Mouse (Mus musculus): ENCODE data around the gene Krtap4-2. TPM values are rescaled to one million over a fixed set of nuclear protein-coding genes. Genes with fewer than 3 reads are reported as not detected.

Gene Krtap4-2
- polyA plus RNA-seq, 1 experiment from 2014 or later = not detected

Other genes with a start within 250 kb of the Krtap4-2 start
- gene Krt10, start 245.7 kb downstream of the Krtap4-2 start, polyA plus RNA-seq (2015; fragmentation: Nextera tagmentation; extraction: Ambion mirVana) = 31.6 and 36.1 TPM in 2 replicates
- 0.22 and 0.23 TPM in 2 replicates for gene Krt12, start 212.8 kb downstream of the Krtap4-2 start, polyA plus RNA-seq (2015; fragmentation: Nextera tagmentation; extraction: Ambion mirVana)
- gene Krt20, start 196.9 kb downstream of the Krtap4-2 start, polyA plus RNA-seq (2015; fragmentation: Nextera tagmentation; extraction: Ambion mirVana) = not detected in 2 replicates
- gene Krt23, start 141.9 kb downstream of the Krtap4-2 start, polyA plus RNA-seq (2015; fragmentation: Nextera tagmentation; extraction: Ambion mirVana) = 0.10 TPM in 1 of 2 replicates, not detected in the other
- not detected in 2 replicates for gene Krt39, start 113.7 kb downstream of the Krtap4-2 start, polyA plus RNA-seq (2015; fragmentation: Nextera tagmentation; extraction: Ambion mirVana)
- not detected in 2 replicates for gene Krt40, start 91.9 kb downstream of the Krtap4-2 start, polyA plus RNA-seq (2015; fragmentation: Nextera tagmentation; extraction: Ambion mirVana)
- not detected in 2 replicates for gene Krtap3-3, start 84.2 kb downstream of the Krtap4-2 start, polyA plus RNA-seq (2015; fragmentation: Nextera tagmentation; extraction: Ambion mirVana)
- gene Krtap3-2, start 78.2 kb downstream of the Krtap4-2 start, polyA plus RNA-seq (2015; fragmentation: Nextera tagmentation; extraction: Ambion mirVana) = not detected in 2 replicates
- gene Gm11939, start 75.6 kb downstream of the Krtap4-2 start, polyA plus RNA-seq (2015; fragmentation: Nextera tagmentation; extraction: Ambion mirVana) = not detected in 2 replicates
- not detected in 2 replicates for gene Krtap3-1, start 68.5 kb downstream of the Krtap4-2 start, polyA plus RNA-seq (2015; fragmentation: Nextera tagmentation; extraction: Ambion mirVana)
- gene Krtap1-5, start 54.1 kb downstream of the Krtap4-2 start, polyA plus RNA-seq (2015; fragmentation: Nextera tagmentation; extraction: Ambion mirVana) = not detected in 2 replicates
- not detected in 2 replicates for gene Krtap1-4, start 51.4 kb downstream of the Krtap4-2 start, polyA plus RNA-seq (2015; fragmentation: Nextera tagmentation; extraction: Ambion mirVana)
- gene Krtap1-3, start 43.7 kb downstream of the Krtap4-2 start, polyA plus RNA-seq (2015; fragmentation: Nextera tagmentation; extraction: Ambion mirVana) = not detected in 2 replicates
- gene Krtap9-3, start 37.0 kb downstream of the Krtap4-2 start, polyA plus RNA-seq (2015; fragmentation: Nextera tagmentation; extraction: Ambion mirVana) = not detected in 2 replicates
- not detected in 2 replicates for gene Gm11938, start 31.8 kb downstream of the Krtap4-2 start, polyA plus RNA-seq (2015; fragmentation: Nextera tagmentation; extraction: Ambion mirVana)
- not detected in 2 replicates for gene Gm11937, start 24.9 kb downstream of the Krtap4-2 start, polyA plus RNA-seq (2015; fragmentation: Nextera tagmentation; extraction: Ambion mirVana)
- not detected in 2 replicates for gene Krtap2-4, start 20.2 kb downstream of the Krtap4-2 start, polyA plus RNA-seq (2015; fragmentation: Nextera tagmentation; extraction: Ambion mirVana)
- not detected in 2 replicates for gene Gm11562, start 14.6 kb downstream of the Krtap4-2 start, polyA plus RNA-seq (2015; fragmentation: Nextera tagmentation; extraction: Ambion mirVana)
- not detected in 2 replicates for gene Krtap4-1, start 6.8 kb downstream of the Krtap4-2 start, polyA plus RNA-seq (2015; fragmentation: Nextera tagmentation; extraction: Ambion mirVana)
- not detected in 2 replicates for gene Krtap4-7, start 9.0 kb upstream of the Krtap4-2 start, polyA plus RNA-seq (2015; fragmentation: Nextera tagmentation; extraction: Ambion mirVana)
- not detected in 2 replicates for gene Gm11555, start 15.2 kb upstream of the Krtap4-2 start, polyA plus RNA-seq (2015; fragmentation: Nextera tagmentation; extraction: Ambion mirVana)
- gene Gm11563, start 23.9 kb upstream of the Krtap4-2 start, polyA plus RNA-seq (2015; fragmentation: Nextera tagmentation; extraction: Ambion mirVana) = not detected in 2 replicates
- gene Krtap4-6, start 30.9 kb upstream of the Krtap4-2 start, polyA plus RNA-seq (2015; fragmentation: Nextera tagmentation; extraction: Ambion mirVana) = not detected in 2 replicates
- gene Gm14190, start 55.7 kb upstream of the Krtap4-2 start, polyA plus RNA-seq (2015; fragmentation: Nextera tagmentation; extraction: Ambion mirVana) = not detected in 2 replicates
- not detected in 2 replicates for gene Gm14180, start 99.2 kb upstream of the Krtap4-2 start, polyA plus RNA-seq (2015; fragmentation: Nextera tagmentation; extraction: Ambion mirVana)
- not detected in 2 replicates for gene Gm11595, start 137.8 kb upstream of the Krtap4-2 start, polyA plus RNA-seq (2015; fragmentation: Nextera tagmentation; extraction: Ambion mirVana)
- gene Krtap4-8, start 145.6 kb upstream of the Krtap4-2 start, polyA plus RNA-seq (2015; fragmentation: Nextera tagmentation; extraction: Ambion mirVana) = not detected in 2 replicates
- not detected in 2 replicates for gene Krtap4-9, start 150.1 kb upstream of the Krtap4-2 start, polyA plus RNA-seq (2015; fragmentation: Nextera tagmentation; extraction: Ambion mirVana)
- not detected in 2 replicates for gene Gm11596, start 158.4 kb upstream of the Krtap4-2 start, polyA plus RNA-seq (2015; fragmentation: Nextera tagmentation; extraction: Ambion mirVana)
- not detected in 2 replicates for gene Gm11569, start 163.8 kb upstream of the Krtap4-2 start, polyA plus RNA-seq (2015; fragmentation: Nextera tagmentation; extraction: Ambion mirVana)
- not detected in 2 replicates for gene Gm11554, start 169.4 kb upstream of the Krtap4-2 start, polyA plus RNA-seq (2015; fragmentation: Nextera tagmentation; extraction: Ambion mirVana)
- gene Krtap4-13, start 174.8 kb upstream of the Krtap4-2 start, polyA plus RNA-seq (2015; fragmentation: Nextera tagmentation; extraction: Ambion mirVana) = not detected in 2 replicates
- not detected in 2 replicates for gene Gm11564, start 180.6 kb upstream of the Krtap4-2 start, polyA plus RNA-seq (2015; fragmentation: Nextera tagmentation; extraction: Ambion mirVana)
- gene 2300003K06Rik, start 203.0 kb upstream of the Krtap4-2 start, polyA plus RNA-seq (2015; fragmentation: Nextera tagmentation; extraction: Ambion mirVana) = not detected in 2 replicates
- not detected in 2 replicates for gene Krtap4-16, start 216.5 kb upstream of the Krtap4-2 start, polyA plus RNA-seq (2015; fragmentation: Nextera tagmentation; extraction: Ambion mirVana)
- gene Gm11568, start 222.8 kb upstream of the Krtap4-2 start, polyA plus RNA-seq (2015; fragmentation: Nextera tagmentation; extraction: Ambion mirVana) = not detected in 2 replicates
- gene Gm11559, start 229.4 kb upstream of the Krtap4-2 start, polyA plus RNA-seq (2015; fragmentation: Nextera tagmentation; extraction: Ambion mirVana) = not detected in 2 replicates
- gene Krtap9-1, start 238.3 kb upstream of the Krtap4-2 start, polyA plus RNA-seq (2015; fragmentation: Nextera tagmentation; extraction: Ambion mirVana) = not detected in 2 replicates
- not detected in 2 replicates for gene Gm11567, start 244.1 kb upstream of the Krtap4-2 start, polyA plus RNA-seq (2015; fragmentation: Nextera tagmentation; extraction: Ambion mirVana)

Measured in forebrain, embryonic 15.5 days (tissue).